Mouse (Mus musculus): ENCODE data around the gene Rd3.

DNA sequence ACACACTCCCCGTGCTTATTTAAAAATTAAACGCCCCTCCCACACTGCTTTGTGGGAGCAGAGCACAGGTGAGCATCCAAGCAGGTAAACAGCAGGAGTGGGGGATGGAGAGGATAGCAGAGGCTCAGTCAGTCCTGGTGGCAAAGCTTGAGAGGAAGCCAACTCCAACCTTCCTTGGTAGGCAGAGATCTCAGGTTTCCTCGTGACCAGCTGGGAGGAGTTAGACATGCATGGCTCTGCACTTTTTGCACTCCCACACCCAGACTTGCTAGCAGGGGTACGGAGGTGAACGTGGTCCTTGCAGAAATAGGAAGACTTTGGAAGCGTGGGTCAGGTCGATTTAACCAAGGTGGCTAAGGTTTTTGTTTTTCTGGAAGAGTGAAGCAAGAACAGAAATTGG is 48.8 kb upstream of the Rd3 start:
- TF ChIP-seq POLR2A (IDR thresholded peaks at IDR 0.05; ENCODE audit: insufficient read length, low read depth) (no peak), USF1 (IDR thresholded peaks at IDR 0.05; ENCODE audit: low read depth) (no peak), TCF12 (IDR thresholded peaks at IDR 0.05; ENCODE audit: insufficient read depth, poor library complexity, severe bottlenecking) (no peak), MYOD1 (IDR thresholded peaks at IDR 0.05; ENCODE audit: control insufficient read depth in 1 of 3, insufficient read length in 2 of 3, low read depth in 2 of 3) (no peak), POLR2AphosphoS2 (IDR thresholded peaks at IDR 0.05; ENCODE audit: insufficient read length, low read depth) (no peak)

Measured in myocyte (in vitro differentiated cells).